Mouse (Mus musculus): ENCODE data around the gene Cacna1b. TPM values are rescaled to one million over a fixed set of nuclear protein-coding genes. Genes with fewer than 3 reads are reported as not detected.

Cacna1b gene
- polyA plus RNA-seq, 1 experiment = 5.0 TPM

DNA sequence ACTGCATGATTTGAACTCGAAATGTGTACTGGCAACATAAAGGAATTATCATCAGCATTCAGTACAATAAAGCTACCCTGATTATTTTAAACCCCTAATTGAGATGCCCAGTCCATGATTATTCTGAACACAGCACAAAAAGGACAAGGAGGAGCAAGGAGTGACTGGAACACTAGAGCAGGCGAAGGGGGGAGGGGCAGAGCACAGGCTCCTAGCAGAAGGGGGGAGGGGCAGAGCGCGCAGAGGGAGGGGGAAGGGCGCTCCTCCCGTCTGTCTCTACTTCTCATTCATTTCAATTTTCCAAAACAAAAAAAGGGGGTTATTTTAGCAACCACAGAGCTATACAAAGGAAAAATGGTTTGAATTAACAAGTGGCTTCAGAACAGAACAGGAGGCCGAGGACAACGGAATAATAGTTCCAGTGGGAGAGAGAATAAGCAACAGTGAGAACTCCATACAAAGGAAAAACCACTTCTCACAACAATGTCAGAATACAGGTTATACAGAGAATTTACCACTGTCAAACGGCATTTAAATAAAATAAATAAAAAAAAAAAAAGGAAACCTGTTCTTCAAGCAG lies 98.2 kb downstream of the Cacna1b start:
- H3K27ac ChIP-seq (ENCODE audit: insufficient read depth, low read length) = no peak overlapping the region
- WGBS = 70% methylated on average over 9 of the region's 9 CpGs
- no peak overlapping the region for H3K4me3 ChIP-seq (ENCODE audit: extremely low read depth, insufficient read depth, insufficient read length)
- no peak for DNase-seq (ENCODE audit: low read depth in 1 of 2, low spot score in 2 of 2)
- no peaks in the 10 kb centered on the region for H3K27me3 ChIP-seq (ENCODE audit: control insufficient read depth, insufficient read depth, low read length)
- TF ChIP-seq CTCF (IDR thresholded peaks at IDR 0.05; ENCODE audit: extremely low read depth, insufficient read depth, insufficient read length, insufficient replicate concordance) (no peak), POLR2A (IDR thresholded peaks at IDR 0.05; ENCODE audit: low read depth, low read length) (no peak)
- no peaks in the 10 kb centered on the region for H3K4me1 ChIP-seq (ENCODE audit: control insufficient read depth, insufficient read depth, insufficient read length)
- H3K36me3 ChIP-seq (ENCODE audit: control insufficient read depth, insufficient read depth, low read length) = no peaks in the 10 kb centered on the region

DNA sequence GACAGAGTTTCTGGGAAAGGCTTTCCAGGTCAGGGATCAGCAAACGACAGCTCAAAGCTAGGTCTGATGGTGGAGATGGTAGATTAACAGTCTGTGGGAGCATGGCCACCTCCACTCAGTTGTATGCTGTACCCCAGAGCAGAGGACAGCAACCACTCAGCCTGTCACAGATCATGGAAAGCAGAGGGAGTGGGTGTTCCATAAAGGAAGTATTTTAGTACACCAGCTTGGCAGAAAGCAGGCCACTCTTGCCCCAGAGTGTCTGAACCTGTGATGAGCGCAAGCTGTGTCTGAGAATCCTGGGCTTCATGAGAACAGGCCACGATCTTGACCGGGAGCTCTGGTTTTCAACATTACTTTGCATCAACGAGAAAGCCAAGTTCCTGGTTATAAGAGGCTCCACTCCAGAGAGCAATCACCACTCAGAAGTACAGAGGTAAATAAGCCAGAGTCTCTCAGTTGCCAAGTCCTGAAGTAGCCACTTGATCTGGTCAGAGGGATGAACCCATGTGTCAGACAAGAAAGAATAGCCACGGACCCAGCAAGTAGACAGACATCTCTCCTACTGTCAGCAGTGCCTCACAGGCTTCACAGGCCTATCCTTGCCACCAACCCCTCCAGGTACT lies 103.7 kb downstream of the Cacna1b start:
- no peaks in the 10 kb centered on the region for H3K27me3 ChIP-seq (ENCODE audit: control insufficient read depth, insufficient read depth, low read length)

DNA sequence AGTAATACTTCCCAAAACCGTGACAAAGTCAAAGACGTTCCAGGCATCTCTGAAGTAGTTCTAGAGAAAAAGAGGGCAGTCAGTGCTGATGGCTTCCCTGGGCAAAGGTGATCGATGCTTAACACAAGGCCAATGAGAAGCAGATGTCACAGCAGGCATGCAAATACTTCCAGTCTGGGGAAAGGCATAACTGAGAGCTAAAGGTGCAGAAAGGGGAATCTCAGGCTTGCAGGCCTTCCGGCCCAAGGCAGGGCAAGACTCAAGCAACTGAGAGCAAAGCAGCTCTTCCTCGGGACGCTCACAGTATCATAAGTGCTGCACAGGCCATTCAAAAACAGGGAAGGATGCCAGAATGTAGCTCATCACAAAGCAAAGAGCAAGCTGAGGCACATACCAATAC lies 114.4 kb downstream of the Cacna1b start:
- no peak for DNase-seq (ENCODE audit: low read depth in 1 of 2, low spot score in 2 of 2)
- H3K27me3 ChIP-seq (ENCODE audit: control insufficient read depth, insufficient read depth, low read length) = no peaks in the 10 kb centered on the region
- no peaks in the 10 kb centered on the region for H3K4me1 ChIP-seq (ENCODE audit: control insufficient read depth, insufficient read depth, insufficient read length)
- no peak overlapping the region for H3K27ac ChIP-seq (ENCODE audit: insufficient read depth, low read length)
- no peak overlapping the region for H3K4me3 ChIP-seq (ENCODE audit: extremely low read depth, insufficient read depth, insufficient read length)
- no peaks in the 10 kb centered on the region for H3K36me3 ChIP-seq (ENCODE audit: control insufficient read depth, insufficient read depth, low read length)
- 86% methylated on average over 6 of the region's 6 CpGs for WGBS
- TF ChIP-seq CTCF (IDR thresholded peaks at IDR 0.05; ENCODE audit: extremely low read depth, insufficient read depth, insufficient read length, insufficient replicate concordance) (no peak), POLR2A (IDR thresholded peaks at IDR 0.05; ENCODE audit: low read depth, low read length) (no peak)

More for the DNA sequence above, 103.7 kb downstream of the Cacna1b start:
- TF ChIP-seq POLR2A (IDR thresholded peaks at IDR 0.05; ENCODE audit: low read depth, low read length) = no peak
- TF ChIP-seq CTCF (IDR thresholded peaks at IDR 0.05; ENCODE audit: extremely low read depth, insufficient read depth, insufficient read length, insufficient replicate concordance) = no peak
- Histone ChIP-seq H3K4me3 (ENCODE audit: extremely low read depth, insufficient read depth, insufficient read length) (no peak overlapping the region), H3K27ac (ENCODE audit: insufficient read depth, low read length) (no peak overlapping the region), H3K4me1 (ENCODE audit: control insufficient read depth, insufficient read depth, insufficient read length) (no peaks in the 10 kb centered on the region), H3K36me3 (ENCODE audit: control insufficient read depth, insufficient read depth, low read length) (no peaks in the 10 kb centered on the region)
- no peak for DNase-seq (ENCODE audit: low read depth in 1 of 2, low spot score in 2 of 2)
- 83% methylated on average over 6 of the region's 6 CpGs for WGBS

DNA sequence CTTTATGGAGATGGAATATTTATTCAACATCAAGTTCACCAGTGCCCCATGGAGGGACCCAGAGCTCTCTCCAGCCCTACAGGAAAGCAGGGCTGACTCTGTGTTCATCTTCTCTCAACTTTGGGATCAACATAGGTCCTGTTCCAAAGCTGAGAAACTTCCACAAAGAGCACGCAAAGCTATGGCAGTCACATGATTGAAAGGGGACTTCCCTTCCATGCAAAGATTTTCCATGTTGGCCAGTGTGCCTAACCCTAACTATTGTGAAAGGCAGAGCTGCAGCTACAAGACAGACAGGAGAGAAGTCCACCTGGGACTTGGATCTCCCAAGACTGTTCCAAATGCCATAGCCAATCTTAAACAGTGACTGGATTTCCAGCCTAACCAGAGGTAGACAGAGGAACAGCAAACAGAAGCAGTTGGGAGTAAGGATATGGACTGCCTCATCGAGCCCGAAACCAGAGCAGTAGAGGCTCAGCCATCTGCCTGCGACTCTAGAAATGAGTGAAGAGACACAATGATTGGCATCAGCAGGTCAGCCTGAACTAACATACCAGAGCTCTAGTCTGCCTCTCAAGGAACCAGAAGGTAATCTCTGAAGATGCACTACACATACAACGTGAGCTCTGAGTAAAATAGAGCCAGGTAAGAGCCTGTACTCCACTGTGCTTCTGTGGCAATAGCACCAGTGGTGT lies 116.4 kb downstream of the Cacna1b start:
- no peaks in the 10 kb centered on the region for H3K4me1 ChIP-seq (ENCODE audit: control insufficient read depth, insufficient read depth, insufficient read length)
- no peak overlapping the region for H3K4me3 ChIP-seq (ENCODE audit: extremely low read depth, insufficient read depth, insufficient read length)
- 86% methylated on average over 5 of the region's 5 CpGs for WGBS
- TF ChIP-seq CTCF (IDR thresholded peaks at IDR 0.05; ENCODE audit: extremely low read depth, insufficient read depth, insufficient read length, insufficient replicate concordance) (no peak), POLR2A (IDR thresholded peaks at IDR 0.05; ENCODE audit: low read depth, low read length) (no peak)
- DNase-seq (ENCODE audit: low read depth in 1 of 2, low spot score in 2 of 2) = no peak
- no peaks in the 10 kb centered on the region for H3K27me3 ChIP-seq (ENCODE audit: control insufficient read depth, insufficient read depth, low read length)
- H3K27ac ChIP-seq (ENCODE audit: insufficient read depth, low read length) = no peak overlapping the region
- H3K36me3 ChIP-seq (ENCODE audit: control insufficient read depth, insufficient read depth, low read length) = no peaks in the 10 kb centered on the region

DNA sequence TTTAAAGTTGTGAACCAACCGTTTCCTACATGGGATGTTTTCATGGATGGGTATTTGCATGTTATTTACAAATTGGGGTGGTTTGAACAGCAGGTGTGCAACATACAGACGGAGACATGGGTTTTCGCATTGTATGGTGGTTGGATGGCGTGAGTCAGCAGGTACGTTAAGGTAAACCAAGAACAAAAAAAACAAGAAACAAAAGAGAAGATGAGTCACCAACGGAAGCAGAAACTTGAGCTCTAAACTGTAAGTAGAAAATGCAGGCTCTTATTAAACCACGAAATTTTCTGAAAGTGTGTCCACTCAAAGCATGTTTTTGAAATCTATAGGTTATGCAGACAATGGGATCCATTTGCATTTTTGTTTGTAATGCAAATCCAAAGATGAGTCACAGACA lies 120.1 kb downstream of the Cacna1b start:
- no peak for DNase-seq (ENCODE audit: low read depth in 1 of 2, low spot score in 2 of 2)
- H3K4me1 ChIP-seq (ENCODE audit: control insufficient read depth, insufficient read depth, insufficient read length) = no peaks in the 10 kb centered on the region
- H3K4me3 ChIP-seq (ENCODE audit: extremely low read depth, insufficient read depth, insufficient read length) = no peak overlapping the region
- H3K27me3 ChIP-seq (ENCODE audit: control insufficient read depth, insufficient read depth, low read length) = no peaks in the 10 kb centered on the region
- 70% methylated on average over 7 of the region's 7 CpGs for WGBS
- H3K27ac ChIP-seq (ENCODE audit: insufficient read depth, low read length) = no peak overlapping the region
- H3K36me3 ChIP-seq (ENCODE audit: control insufficient read depth, insufficient read depth, low read length) = no peaks in the 10 kb centered on the region
- TF ChIP-seq POLR2A (IDR thresholded peaks at IDR 0.05; ENCODE audit: low read depth, low read length) = no peak
- no peak for TF ChIP-seq CTCF (IDR thresholded peaks at IDR 0.05; ENCODE audit: extremely low read depth, insufficient read depth, insufficient read length, insufficient replicate concordance)

DNA sequence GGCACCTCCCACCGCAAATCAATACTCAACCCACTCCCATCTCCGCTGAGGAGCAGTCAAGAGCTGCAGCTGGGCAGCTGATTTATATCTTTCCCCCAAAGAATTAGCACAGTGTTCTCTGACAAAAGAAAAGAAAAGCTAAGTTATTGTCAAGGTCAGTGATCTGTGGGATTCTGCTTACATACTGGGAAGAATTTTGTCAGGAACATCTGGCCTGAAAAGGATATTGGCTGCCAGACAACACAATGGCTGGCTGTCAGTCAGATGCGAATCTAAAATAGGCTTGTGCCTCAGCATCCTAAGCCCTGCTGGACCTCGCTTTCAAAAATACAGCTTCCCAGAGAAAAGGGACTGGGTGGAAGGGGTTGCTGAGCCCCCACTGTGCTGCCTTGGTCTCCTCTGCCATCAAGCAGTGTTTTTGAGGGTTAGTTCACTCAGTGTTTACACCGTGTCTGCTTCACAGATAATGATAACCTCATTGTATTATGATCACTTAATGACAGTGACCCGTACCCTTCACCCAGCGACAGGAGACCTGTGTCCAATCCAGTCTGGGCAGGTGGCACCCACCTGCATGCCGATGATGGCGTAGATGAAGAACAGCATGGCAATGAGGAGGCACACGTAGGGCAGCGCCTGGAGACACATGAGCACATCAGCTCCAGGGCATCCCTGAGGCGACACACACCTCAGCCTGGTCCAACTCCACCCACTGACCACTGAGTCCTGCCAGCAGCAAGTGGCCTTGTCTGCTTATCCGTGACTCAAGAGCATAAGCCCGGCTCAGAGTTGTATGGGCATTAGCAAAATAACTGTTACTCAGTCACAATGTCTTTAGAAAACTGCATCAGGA lies 124.6 kb downstream of the Cacna1b start:
- H3K27me3 ChIP-seq (ENCODE audit: control insufficient read depth, insufficient read depth, low read length) = no peaks in the 10 kb centered on the region
- no peaks in the 10 kb centered on the region for H3K4me1 ChIP-seq (ENCODE audit: control insufficient read depth, insufficient read depth, insufficient read length)
- TF ChIP-seq CTCF (IDR thresholded peaks at IDR 0.05; ENCODE audit: extremely low read depth, insufficient read depth, insufficient read length, insufficient replicate concordance) (no peak), POLR2A (IDR thresholded peaks at IDR 0.05; ENCODE audit: low read depth, low read length) (no peak)
- WGBS = 91% methylated on average over 14 of the region's 14 CpGs
- H3K4me3 ChIP-seq (ENCODE audit: extremely low read depth, insufficient read depth, insufficient read length) = no peak overlapping the region
- no peak for DNase-seq (ENCODE audit: low read depth in 1 of 2, low spot score in 2 of 2)
- no peak overlapping the region for H3K27ac ChIP-seq (ENCODE audit: insufficient read depth, low read length)
- no peaks in the 10 kb centered on the region for H3K36me3 ChIP-seq (ENCODE audit: control insufficient read depth, insufficient read depth, low read length)
